Mouse (Mus musculus): ENCODE results near the gene Slc52a3.

Slc52a3 gene

GRCm38 (mm10) chr2:151999669-152000290, 3.5 kb downstream of the Slc52a3 start:
- DNase-seq (ENCODE audit: low read depth), result no peak

- no peak for DNase-seq (ENCODE audit: low read depth)
Observed at GRCm38 (mm10) chr2:152000291-152000679, 4.0 kb downstream of the Slc52a3 start.

DNA sequence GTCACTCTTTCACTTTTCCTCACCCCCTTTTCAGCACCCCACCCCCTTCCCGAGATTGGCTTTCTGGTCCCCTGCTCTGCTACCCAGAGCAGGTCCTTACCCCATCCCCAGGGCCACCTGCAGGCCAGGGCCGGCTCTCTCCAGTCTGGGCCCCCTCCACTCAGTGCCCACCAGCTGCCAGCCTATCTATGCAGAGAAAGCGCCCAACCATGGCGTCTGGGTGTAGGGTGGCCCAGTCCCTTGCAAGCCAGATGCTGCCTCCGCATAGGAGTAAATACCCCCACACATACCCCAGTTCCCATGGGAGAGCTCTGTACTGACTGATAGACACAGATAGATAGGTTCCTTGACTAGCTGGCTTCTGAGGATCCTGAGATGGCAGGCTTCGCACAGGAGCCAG, 4.4 kb downstream of the Slc52a3 start:
- no peak for DNase-seq (ENCODE audit: low read depth)

- no peak for DNase-seq (ENCODE audit: low read depth)
Observed at GRCm38 (mm10) chr2:152002529-152002928, 6.2 kb downstream of the Slc52a3 start.

GRCm38 (mm10) chr2:152007783-152008182, 11.5 kb downstream of the Slc52a3 start:
- DNase-seq (ENCODE audit: low read depth), result no peak

DNA sequence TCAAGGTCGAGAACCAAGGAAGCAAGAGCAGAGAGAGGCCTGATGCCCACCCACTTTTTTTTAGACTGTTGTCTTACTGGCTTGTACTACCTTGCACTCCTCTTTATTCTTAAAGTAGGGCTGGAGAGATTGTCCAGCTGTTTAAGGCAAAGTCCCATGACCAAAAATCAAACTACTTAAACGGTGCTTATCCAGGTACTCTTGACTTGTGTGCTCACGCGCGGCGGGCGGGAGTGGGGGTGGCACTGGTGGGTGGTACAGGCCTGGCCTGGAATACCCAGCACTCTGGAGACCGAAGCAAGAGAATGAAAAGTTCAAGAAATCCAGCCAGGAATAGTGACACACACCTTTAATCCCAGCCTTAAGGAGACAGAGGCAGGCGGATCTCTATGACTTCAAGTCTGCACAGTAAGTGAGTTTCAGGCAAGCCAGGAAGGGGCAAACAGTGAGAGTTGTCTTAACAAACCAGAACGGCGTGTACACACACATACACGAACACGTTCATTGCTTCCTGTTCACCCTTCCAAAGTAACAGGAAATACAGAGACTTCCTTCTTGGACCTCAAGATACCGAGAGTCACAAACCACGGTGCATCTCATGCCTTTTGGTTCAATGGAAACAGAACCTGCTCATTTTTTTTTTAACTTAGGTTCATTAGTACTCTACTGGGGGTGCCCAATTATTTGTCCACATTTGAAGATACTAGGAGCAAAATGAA, 12.9 kb downstream of the Slc52a3 start:
- DNase-seq (ENCODE audit: low read depth), result no peak

- DNase-seq (ENCODE audit: low read depth), result no peak
Observed at GRCm38 (mm10) chr2:152010251-152010650, 13.9 kb downstream of the Slc52a3 start.

- no peak for DNase-seq (ENCODE audit: low read depth)
Observed at GRCm38 (mm10) chr2:152010661-152011060, 14.3 kb downstream of the Slc52a3 start.

- DNase-seq (ENCODE audit: low read depth), result peak; percentile 24
Observed at GRCm38 (mm10) chr2:152011724-152012123, 15.4 kb downstream of the Slc52a3 start.

GRCm38 (mm10) chr2:152012222-152012621, 15.9 kb downstream of the Slc52a3 start:
- no peak for DNase-seq (ENCODE audit: low read depth)

GRCm38 (mm10) chr2:152012701-152013100, 16.4 kb downstream of the Slc52a3 start:
- no peak for DNase-seq (ENCODE audit: low read depth)

DNA sequence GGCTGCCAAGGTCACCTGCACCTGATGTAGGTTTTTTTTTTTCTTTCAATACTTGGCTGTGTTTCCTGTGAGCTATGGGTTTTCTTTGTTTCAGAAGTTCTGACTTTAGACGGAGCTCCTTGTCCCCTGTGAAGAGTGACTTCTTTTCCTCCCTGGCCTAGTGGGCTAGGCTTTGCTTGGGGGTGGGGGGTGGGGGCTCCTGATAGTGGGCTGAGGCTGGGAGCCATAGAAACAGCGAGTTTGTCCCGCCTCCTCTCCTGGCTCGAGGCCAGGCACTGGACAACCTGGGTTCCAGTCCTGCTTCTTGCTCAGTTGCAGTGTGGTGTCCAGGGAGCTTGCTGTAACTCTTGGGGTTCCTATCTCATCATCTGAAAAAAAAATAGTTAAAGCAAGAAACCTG, 19.7 kb downstream of the Slc52a3 start:
- DNase-seq (ENCODE audit: low read depth), result no peak

DNA sequence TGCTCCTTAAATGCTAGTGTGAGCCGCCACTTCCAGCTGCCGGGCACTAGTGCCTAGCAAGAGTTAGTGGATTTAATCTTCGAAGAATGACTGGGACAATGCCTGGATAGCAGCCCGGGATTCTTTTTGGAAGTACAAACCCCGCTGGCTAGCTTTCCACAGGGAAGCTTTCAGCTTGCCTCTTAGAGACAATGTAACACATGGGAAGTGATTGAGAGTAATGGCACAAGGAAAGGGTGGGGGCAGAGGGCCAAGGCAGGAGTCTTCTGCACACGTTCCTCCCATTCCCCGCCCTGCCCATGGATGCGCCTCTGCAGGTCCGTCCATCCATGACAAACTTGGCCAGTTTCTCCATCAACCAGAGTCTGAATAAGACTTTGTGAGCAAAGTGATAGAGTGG, 20.4 kb downstream of the Slc52a3 start:
- DNase-seq (ENCODE audit: low read depth), result no peak

GRCm38 (mm10) chr2:152020255-152020654, 23.9 kb downstream of the Slc52a3 start:
- peak; percentile 56 for DNase-seq (ENCODE audit: low read depth)

DNA sequence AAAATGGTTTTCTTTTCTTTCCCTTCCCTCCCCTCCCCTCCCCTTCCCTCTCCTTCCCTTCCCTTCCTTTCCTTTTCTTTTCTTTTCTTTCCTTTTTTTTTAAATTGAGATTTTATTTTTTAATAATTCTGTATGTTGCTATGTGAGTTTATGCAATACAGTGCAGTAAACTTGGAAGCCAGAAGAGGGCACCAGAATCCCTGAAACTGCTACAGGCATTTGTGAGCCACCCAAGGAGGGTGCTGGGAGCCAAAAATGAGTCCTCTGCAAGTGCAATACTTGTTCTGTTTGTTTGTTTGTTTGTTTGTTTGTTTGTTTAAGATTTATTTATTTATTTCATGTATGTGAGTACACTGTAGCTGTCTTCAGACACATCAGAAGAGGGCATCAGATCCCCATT, 25.7 kb downstream of the Slc52a3 start:
- DNase-seq (ENCODE audit: low read depth), result peak; percentile 32

DNA sequence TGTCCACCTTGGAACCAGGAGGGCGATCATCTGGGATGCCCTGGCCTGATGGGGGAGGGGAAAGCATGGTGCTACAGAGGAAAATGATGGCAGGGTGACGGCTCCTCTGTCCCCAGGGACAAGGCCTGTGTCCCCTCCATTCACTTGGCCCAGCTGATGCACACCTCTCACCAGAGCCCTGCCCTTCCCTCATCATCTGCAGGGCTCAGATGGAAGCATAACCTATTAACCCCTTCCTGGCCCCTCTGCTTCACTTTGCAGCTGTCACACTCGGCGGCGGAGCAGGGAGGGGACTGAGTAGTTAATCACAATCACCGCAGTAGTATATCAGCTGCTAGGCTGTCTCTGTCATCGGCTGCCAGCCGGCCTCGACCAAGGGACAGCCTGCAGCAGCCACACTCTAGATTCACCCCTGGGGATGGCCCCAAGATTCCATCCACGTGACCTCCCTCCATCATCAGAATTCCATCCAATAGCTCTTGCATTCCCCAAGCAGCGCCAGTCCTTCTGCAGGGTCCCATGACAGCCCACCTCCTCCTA, 28.6 kb downstream of the Slc52a3 start:
- DNase-seq (ENCODE audit: low read depth), result no peak

DNA sequence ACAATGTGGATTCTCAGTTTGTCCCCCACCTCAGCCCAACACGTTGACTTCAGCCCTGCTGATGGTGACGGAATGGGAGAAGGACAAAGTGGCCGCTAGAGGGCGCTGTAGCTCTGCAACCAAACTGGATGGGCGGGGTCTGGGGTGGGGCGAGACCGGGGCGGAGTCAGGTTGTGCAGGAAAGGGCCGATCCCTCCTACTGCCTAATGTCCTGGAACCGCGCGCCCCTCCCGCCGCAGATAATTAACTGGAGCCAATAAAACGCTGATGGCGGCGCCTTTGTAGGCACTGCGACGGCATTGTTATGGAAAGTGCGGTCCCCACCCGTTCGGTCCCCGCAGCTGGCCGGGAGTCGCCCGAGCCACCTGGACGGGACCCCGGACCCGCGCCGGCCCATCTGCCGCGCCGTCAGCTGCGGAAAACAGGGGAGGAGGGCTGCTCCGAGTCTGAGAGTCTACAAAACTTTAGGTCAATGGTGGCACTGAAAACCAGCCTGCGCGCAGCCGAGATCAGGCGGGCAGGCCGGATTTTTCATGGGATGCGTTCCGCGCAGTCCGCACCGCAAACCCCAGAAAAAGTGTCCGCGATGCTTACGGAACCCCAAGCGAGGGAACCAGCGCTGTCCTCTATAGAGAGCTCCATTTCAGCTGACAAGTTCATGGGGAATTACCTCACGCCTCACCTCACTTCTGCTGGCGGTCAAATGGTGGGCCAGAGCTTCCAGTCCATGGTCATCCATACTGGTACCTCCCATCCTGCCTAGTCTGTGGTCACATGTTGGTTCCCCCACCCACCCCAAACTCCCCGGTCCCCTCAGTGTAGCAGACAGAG, 33.2 kb downstream of the Slc52a3 start:
- DNase-seq (ENCODE audit: low read depth), result peak; percentile 95

GRCm38 (mm10) chr2:152030986-152031385, 34.7 kb downstream of the Slc52a3 start:
- peak; percentile 40 for DNase-seq (ENCODE audit: low read depth)

DNA sequence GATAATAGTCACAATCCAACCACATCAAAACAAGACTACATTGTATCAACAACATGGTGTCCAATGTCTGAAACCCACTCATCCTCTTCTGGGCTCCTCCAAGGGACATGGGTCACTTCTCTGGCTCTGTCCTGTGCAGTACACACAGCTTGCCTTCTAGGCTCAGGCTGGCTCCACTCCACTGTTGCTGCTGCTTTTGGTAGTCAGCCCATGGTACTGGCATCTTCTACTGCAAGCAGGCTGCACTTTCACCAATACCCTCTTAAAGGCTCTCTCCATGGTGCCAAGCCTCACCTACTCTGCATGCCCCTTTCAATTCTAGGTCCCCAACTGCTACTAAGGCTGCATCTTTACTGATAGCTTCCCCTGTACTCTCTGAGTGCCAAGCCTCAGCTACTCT, 43.8 kb downstream of the Slc52a3 start:
- no peak for DNase-seq (ENCODE audit: low read depth)

DNA sequence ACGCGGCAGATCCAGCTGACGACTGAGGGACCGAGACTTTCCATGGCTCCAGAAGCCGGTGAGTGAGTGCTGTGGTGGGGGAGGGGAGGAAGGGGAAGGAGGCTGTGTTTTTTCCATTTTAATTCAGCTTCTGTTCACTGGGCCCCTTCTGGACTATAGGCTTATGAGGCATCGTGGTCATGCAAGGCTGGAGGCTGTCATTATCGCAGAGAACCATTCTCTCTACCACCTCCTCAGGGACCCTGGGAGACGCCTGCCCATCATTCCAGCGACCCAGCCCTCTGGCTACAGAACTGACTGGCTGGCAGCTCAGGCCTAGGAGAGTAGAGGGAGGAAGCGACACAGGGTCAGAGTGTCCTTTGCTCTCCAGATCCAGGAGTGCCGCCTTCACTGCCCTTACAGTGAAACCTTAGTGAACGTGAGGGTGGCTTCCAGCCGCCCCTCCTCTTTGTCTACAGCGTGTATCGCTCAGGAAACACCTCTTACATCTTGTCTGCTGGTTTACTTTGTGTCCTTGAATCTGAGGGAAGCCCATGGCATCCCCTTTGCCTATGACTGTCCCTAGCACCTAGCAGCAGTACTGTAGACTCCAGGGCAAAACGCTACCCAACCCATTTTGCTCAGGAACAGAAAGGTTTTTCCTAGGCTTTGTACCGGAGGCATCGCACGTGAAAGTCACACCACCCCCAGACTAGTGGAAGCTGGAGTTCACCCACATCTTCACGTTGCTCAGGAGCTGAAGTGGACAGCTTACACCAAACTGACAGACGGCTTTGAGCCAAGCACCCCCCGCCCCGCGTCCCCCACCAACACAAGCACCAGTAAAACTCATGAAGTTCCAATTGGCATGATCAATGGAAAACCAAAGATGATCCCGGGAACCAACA, 51.0 kb downstream of the Slc52a3 start:
- DNase-seq (ENCODE audit: low read depth), result no peak

Data from induced T-regulatory cell, adult 2 months (primary cell).